Comparison of ENCODE assay signal across 8 mouse cellular contexts in genomic region chr13:37946734-37947133, GRCm38 (mm10). TPM values are rescaled to one million over a fixed set of nuclear protein-coding genes. Genes with fewer than 3 reads are reported as not detected.
DNase-seq lines count a peak whose midpoint lies in the region; ATAC-seq and TF ChIP-seq lines count a peak whose summit lies in the region.

No protein-coding gene starts in this region.

- 26% methylated on average over 6 of the region's 6 CpGs for WGBS in heart, embryonic 12.5 days
- WGBS in liver, embryonic 11.5 days = 28% methylated on average over 6 of the region's 6 CpGs

- peak; percentile 81 for TF ChIP-seq CTCF in embryonic fibroblast, embryonic 13.5 days (IDR thresholded peaks at IDR 0.05; ENCODE audit: borderline replicate concordance, insufficient read depth, low read length)

- ATAC-seq in heart, embryonic 12.5 days (ENCODE audit: insufficient number of reproducible peaks, low FRiP score) = peak; percentile 33; the same call in 1 of the 2 replicates
- peak; percentile 58; the same call in 1 of the 2 replicates for ATAC-seq in liver, embryonic 11.5 days (replicated peaks; ENCODE audit: low FRiP score)

- no peak overlapping the region for H3K9ac ChIP-seq in heart, embryonic 12.5 days
- no peak overlapping the region for H3K9ac ChIP-seq in liver, embryonic 11.5 days (ENCODE audit: low read depth, low read length)

- H3K36me3 ChIP-seq in heart, embryonic 12.5 days = peaks cover 53% of the 10 kb centered on the region
- peaks cover 32% of the 10 kb centered on the region for H3K36me3 ChIP-seq in liver, embryonic 11.5 days (ENCODE audit: control insufficient read depth, insufficient read depth, low read length)

- TF ChIP-seq POLR2A in embryonic fibroblast, embryonic 13.5 days (IDR thresholded peaks at IDR 0.05; ENCODE audit: low read depth, low read length) = no peak

- DNase-seq in 416B (ENCODE audit: low read depth) = peak; percentile 74
- DNase-seq in adrenal gland, postnatal 36 days = peak; percentile 84 to 92
- peak; percentile 94 for DNase-seq in kidney, postnatal 10 days
- DNase-seq in liver, embryonic 11.5 days (ENCODE audit: low spot score) = peak; percentile 78
- peak; percentile 87 for DNase-seq in neural tube, embryonic 10.5 days (ENCODE audit: extremely low spot score, low spot score)
- DNase-seq in spleen, postnatal 4 days (ENCODE audit: low spot score in 2 of 2) = peak; percentile 80 to 95

- no peaks in the 10 kb centered on the region for H3K27me3 ChIP-seq in heart, embryonic 12.5 days (replicated peaks)
- no peaks in the 10 kb centered on the region for H3K27me3 ChIP-seq in liver, embryonic 11.5 days (replicated peaks; ENCODE audit: control insufficient read depth, insufficient read depth, low read length)

- H3K4me1 ChIP-seq in embryonic fibroblast, embryonic 13.5 days (ENCODE audit: control insufficient read depth, insufficient read depth, low read length) = peaks cover 7% of the 10 kb centered on the region; the same call in 1 of the 2 replicates
- H3K4me1 ChIP-seq in heart, embryonic 12.5 days (replicated peaks) = peaks cover 22% of the 10 kb centered on the region
- H3K4me1 ChIP-seq in liver, embryonic 11.5 days (replicated peaks; ENCODE audit: control insufficient read depth, insufficient read depth, low read length) = peaks cover 5% of the 10 kb centered on the region

- no peak overlapping the region for H3K4me2 ChIP-seq in heart, embryonic 12.5 days
- no peak overlapping the region for H3K4me2 ChIP-seq in liver, embryonic 11.5 days

- no peak overlapping the region for H3K4me3 ChIP-seq in embryonic fibroblast, embryonic 13.5 days (ENCODE audit: insufficient read depth, low read length)
- no peak overlapping the region for H3K4me3 ChIP-seq in heart, embryonic 12.5 days
- no peak overlapping the region for H3K4me3 ChIP-seq in liver, embryonic 11.5 days (ENCODE audit: low read depth, low read length)

- no peak overlapping the region for H3K27ac ChIP-seq in embryonic fibroblast, embryonic 13.5 days (ENCODE audit: insufficient read depth, low read length)
- H3K27ac ChIP-seq in heart, embryonic 12.5 days (ENCODE audit: poor library complexity, severe bottlenecking) = no peak overlapping the region
- no peak overlapping the region for H3K27ac ChIP-seq in liver, embryonic 11.5 days (ENCODE audit: low read depth, low read length)

- no peaks in the 10 kb centered on the region for H3K9me3 ChIP-seq in heart, embryonic 12.5 days (replicated peaks)
- no peaks in the 10 kb centered on the region for H3K9me3 ChIP-seq in liver, embryonic 11.5 days (ENCODE audit: control insufficient read depth, low read length)

RNA-seq across cellular contexts. Expression of gene Ssr1, which starts 47.3 kb away (rescaled TPM):
- 100 to 1,000 TPM; 155 to 162 TPM for total RNA-seq in adrenal gland, postnatal 36 days (2021)
- 280 and 311 TPM in 2 replicates for polyA plus RNA-seq in embryonic fibroblast, embryonic 13.5 days (2011; ENCODE audit: insufficient read length, low read depth, missing spikeins)
- 124 and 130 TPM in 2 replicates for polyA plus RNA-seq in heart, embryonic 12.5 days (2016; fragmentation: Nextera tagmentation; extraction: Ambion mirVana)
- 143 and 166 TPM in 2 replicates for polyA plus RNA-seq in liver, embryonic 11.5 days (2014; fragmentation: Nextera tagmentation; extraction: Ambion mirVana)
